In the genomic region with DNA sequence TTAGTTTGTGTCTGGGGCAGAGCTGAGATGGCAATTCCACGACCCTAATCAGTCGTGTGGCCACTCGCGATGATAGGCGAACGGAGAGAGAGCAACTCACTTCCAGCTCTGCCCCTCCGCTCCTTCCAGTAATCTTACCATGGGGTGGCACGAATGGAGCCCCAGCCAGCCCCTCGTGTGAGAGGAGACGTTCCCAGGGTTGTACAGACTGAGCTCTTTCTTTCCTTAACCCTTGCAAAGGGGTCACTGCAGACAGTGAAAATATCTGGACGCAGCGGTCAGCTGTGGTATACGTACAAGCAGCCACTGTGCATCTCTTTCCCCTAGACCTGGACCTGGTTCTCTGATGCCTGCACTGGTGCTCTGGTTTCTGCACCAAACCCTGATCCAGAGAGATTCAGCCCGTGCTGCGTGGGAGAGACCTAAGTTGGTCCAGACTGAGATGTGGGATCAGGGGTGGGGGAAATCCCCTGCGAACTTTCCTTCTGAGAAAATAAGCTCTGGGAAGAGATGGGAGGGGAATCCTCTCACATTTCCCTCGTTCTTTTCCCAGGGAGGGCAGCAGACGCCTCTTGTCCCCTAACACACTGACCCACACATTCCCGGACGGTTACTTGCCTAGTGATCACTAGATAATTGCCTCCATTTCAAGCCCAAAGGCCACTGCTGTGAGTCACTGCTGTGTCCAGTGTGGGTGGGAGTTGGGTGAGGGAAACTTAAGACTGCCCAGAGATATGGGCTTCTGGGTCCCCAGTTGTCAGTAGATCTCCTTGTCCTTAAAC, we compare ENCODE assay signal across 8 mouse cellular contexts. TPM values are rescaled to one million over a fixed set of nuclear protein-coding genes. Genes with fewer than 3 reads are reported as not detected.
DNase-seq lines count a peak whose midpoint lies in the region; ATAC-seq and TF ChIP-seq lines count a peak whose summit lies in the region.

No protein-coding gene starts in this region.

- peak; percentile 55 to 68 for DNase-seq in adrenal gland, adult (ENCODE audit: inconsistent age in 2 of 2, low spot score in 1 of 2)
- DNase-seq in adrenal gland, adult 8-10 months = no peak
- no peak for DNase-seq in liver, adult 2 months (ENCODE audit: extremely low read depth, low read depth, low spot score)
- DNase-seq in liver = no peak
- DNase-seq in hindbrain, embryonic 11.5 days (ENCODE audit: low spot score) = no peak
- DNase-seq in gastrocnemius, postnatal 14 days = no peak

- peaks cover 4% of the 10 kb centered on the region; the same call in 1 of the 2 replicates for H3K4me1 ChIP-seq in liver, adult 2 months (ENCODE audit: control insufficient read depth, insufficient read depth, low read length)
- no peaks in the 10 kb centered on the region for H3K4me1 ChIP-seq in hindbrain, embryonic 11.5 days (replicated peaks; ENCODE audit: control insufficient read depth, insufficient read depth, low read length)

- no peaks in the 10 kb centered on the region for H3K27me3 ChIP-seq in liver, adult 2 months (ENCODE audit: control insufficient read depth, insufficient read depth, low read length)
- H3K27me3 ChIP-seq in hindbrain, embryonic 11.5 days (ENCODE audit: control insufficient read depth, insufficient read depth, low read length) = peaks cover 4% of the 10 kb centered on the region; the same call in 1 of the 2 replicates

- H3K4me2 ChIP-seq in hindbrain, embryonic 11.5 days (replicated peaks; ENCODE audit: low read depth, low read length) = peak overlapping the region; percentile 83

- H3K4me3 ChIP-seq in liver, adult 2 months (ENCODE audit: insufficient read depth, low read depth, low read length) = peak overlapping the region; percentile 61
- peak overlapping the region; percentile 54 for H3K4me3 ChIP-seq in hindbrain, embryonic 11.5 days (ENCODE audit: low read depth, low read length)
- H3K4me3 ChIP-seq in macrophage (ENCODE audit: inconsistent target) = peak overlapping the region; percentile 57

- 6% methylated on average over 20 of the region's 20 CpGs for WGBS in liver, adult 2 months
- 5% methylated on average over 20 of the region's 20 CpGs for WGBS in hindbrain, embryonic 11.5 days
- 16% methylated on average over 20 of the region's 20 CpGs for WGBS in macrophage (ENCODE audit: missing documents)

- H3K36me3 ChIP-seq in liver, adult 2 months (ENCODE audit: control insufficient read depth, insufficient read depth, low read length) = no peaks in the 10 kb centered on the region
- no peaks in the 10 kb centered on the region for H3K36me3 ChIP-seq in hindbrain, embryonic 11.5 days (ENCODE audit: control insufficient read depth, insufficient read depth, low read length)
- no peaks in the 10 kb centered on the region for H3K36me3 ChIP-seq in macrophage (ENCODE audit: inconsistent target)

- intact Hi-C loops in gastrocnemius, postnatal 14 days (cut with DNase I; ENCODE audit: low total_unique reads) = no loop called here

- ATAC-seq in hindbrain, embryonic 11.5 days (ENCODE audit: low FRiP score) = no peak; the same call in none of the 2 replicates
- no peak for ATAC-seq in inflammation-experienced regulatory T-cells, adult 6 months

- H3K79me2 ChIP-seq in liver, adult 2 months (ENCODE audit: control insufficient read depth, insufficient read depth, low read length) = no peaks in the 10 kb centered on the region
- H3K79me2 ChIP-seq in macrophage (ENCODE audit: inconsistent target) = no peaks in the 10 kb centered on the region

- no peaks in the 10 kb centered on the region for H3K9me3 ChIP-seq in hindbrain, embryonic 11.5 days (ENCODE audit: control insufficient read depth, low read length)

- no peak for TF ChIP-seq POLR2A in liver, adult 2 months (IDR thresholded peaks at IDR 0.05; ENCODE audit: extremely low read depth, insufficient read depth, low read length)

- H3K9ac ChIP-seq in liver, adult 2 months (ENCODE audit: low read depth, low read length) = peak overlapping the region; percentile 81
- peak overlapping the region; percentile 66 for H3K9ac ChIP-seq in hindbrain, embryonic 11.5 days (ENCODE audit: low read depth, low read length)

- H3K27ac ChIP-seq in liver, adult 2 months (replicated peaks; ENCODE audit: insufficient read depth, low read depth, low read length) = peak overlapping the region; percentile 50
- peak overlapping the region; percentile 63; the same call in 1 of the 2 replicates for H3K27ac ChIP-seq in hindbrain, embryonic 11.5 days (ENCODE audit: low read depth, low read length)
- peak overlapping the region; percentile 41 for H3K27ac ChIP-seq in macrophage

- no peak for TF ChIP-seq CTCF in liver, adult 2 months (IDR thresholded peaks at IDR 0.05; ENCODE audit: low read depth, low read length)

RNA-seq across cellular contexts. Expression of a gene that starts 15.5 kb away (rescaled TPM):
- total RNA-seq in adrenal gland, adult 8-10 months (2022) = 10 to 100 TPM in 2 of 4 experiments, 1 to 10 TPM in 2; 5.2 to 22.4 (median 9.8) TPM
- total RNA-seq in liver, adult 2 months (2014; rRNA removed) = 0.18 and 0.20 TPM in 2 replicates
- 0.40 and 0.68 TPM in 2 replicates for polyA plus RNA-seq in liver, adult 2 months (2012; rRNA removed)
- polyA plus RNA-seq in hindbrain, embryonic 11.5 days (2014; fragmentation: Nextera tagmentation; extraction: Ambion mirVana) = 2.0 and 2.2 TPM in 2 replicates
- 10 to 100 TPM in 1 of 26 experiments, 1 to 10 TPM in 2, under 1 TPM in 10, not detected in 13; 0.23 to 13.5 (median 0.44) TPM for total RNA-seq in macrophage (2018; cell fraction: chromatin; rRNA removed)
- 1 to 10 TPM; 1.8 to 7.9 (median 4.0) TPM for total RNA-seq in macrophage (2018; cell fraction: cytosol; rRNA removed)
- 1 to 10 TPM in 17 of 26 experiments, under 1 TPM in 9; 0.32 to 4.6 (median 1.4) TPM for total RNA-seq in macrophage (2018; cell fraction: nucleus; rRNA removed)
- polyA plus RNA-seq in macrophage (2018) = 1.7 to 7.4 TPM (median 6.5 TPM) in 3 replicates
- 1 to 10 TPM in 2 of 3 experiments, under 1 TPM in 1; 0.92 to 1.7 (median 1.1) TPM for polyA plus RNA-seq in inflammation-experienced regulatory T-cells, adult 6 months (2017; shearing (Covaris generic))
- 10 to 100 TPM; 14.7 to 22.6 TPM for total RNA-seq in gastrocnemius, postnatal 14 days (2021)

RNA-seq across cellular contexts. Expression of a gene that starts 33.1 kb away (rescaled TPM):
- total RNA-seq in adrenal gland, adult 8-10 months (2022) = 10 to 100 TPM; 47.7 to 87.4 (median 66.3) TPM
- total RNA-seq in liver, adult 2 months (2014; rRNA removed) = 13.2 and 23.6 TPM in 2 replicates
- polyA plus RNA-seq in liver, adult 2 months (2012; rRNA removed) = 43.2 and 59.5 TPM in 2 replicates
- 24.1 and 28.9 TPM in 2 replicates for polyA plus RNA-seq in hindbrain, embryonic 11.5 days (2014; fragmentation: Nextera tagmentation; extraction: Ambion mirVana)
- 100 to 1,000 TPM in 24 of 26 experiments, 10 to 100 TPM in 2; 88.6 to 708 (median 387) TPM for total RNA-seq in macrophage (2018; cell fraction: chromatin; rRNA removed)
- total RNA-seq in macrophage (2018; cell fraction: cytosol; rRNA removed) = 100 to 1,000 TPM in 1 of 26 experiments, 10 to 100 TPM in 25; 35.0 to 102 (median 78.6) TPM
- total RNA-seq in macrophage (2018; cell fraction: nucleus; rRNA removed) = 100 to 1,000 TPM in 18 of 26 experiments, 10 to 100 TPM in 8; 45.8 to 338 (median 152) TPM
- 81.8 to 163 TPM (median 99.1 TPM) in 3 replicates for polyA plus RNA-seq in macrophage (2018)
- 100 to 1,000 TPM in 2 of 3 experiments, 10 to 100 TPM in 1; 89.4 to 181 (median 130) TPM for polyA plus RNA-seq in inflammation-experienced regulatory T-cells, adult 6 months (2017; shearing (Covaris generic))
- 10 to 100 TPM; 38.6 to 42.4 TPM for total RNA-seq in gastrocnemius, postnatal 14 days (2021)

Comparison
In these comparisons a context has a peak if more than half of its experiments do, and no peak if none do; other contexts are left out.
1. DNase-seq: peak in adrenal gland, adult (2 of 2); none in adrenal gland, adult 8-10 months (single experiment), liver, adult 2 months (single experiment), liver (single experiment), hindbrain, embryonic 11.5 days (single experiment) and gastrocnemius, postnatal 14 days (single experiment).
2. Peak in every context shown above with its lines, with median percentiles within 50 percentile points of each other: H3K27ac ChIP-seq and H3K4me3 ChIP-seq.